Mouse (Mus musculus): Measurements from ENCODE around the gene Chmp4b.

The Chmp4b gene

DNA sequence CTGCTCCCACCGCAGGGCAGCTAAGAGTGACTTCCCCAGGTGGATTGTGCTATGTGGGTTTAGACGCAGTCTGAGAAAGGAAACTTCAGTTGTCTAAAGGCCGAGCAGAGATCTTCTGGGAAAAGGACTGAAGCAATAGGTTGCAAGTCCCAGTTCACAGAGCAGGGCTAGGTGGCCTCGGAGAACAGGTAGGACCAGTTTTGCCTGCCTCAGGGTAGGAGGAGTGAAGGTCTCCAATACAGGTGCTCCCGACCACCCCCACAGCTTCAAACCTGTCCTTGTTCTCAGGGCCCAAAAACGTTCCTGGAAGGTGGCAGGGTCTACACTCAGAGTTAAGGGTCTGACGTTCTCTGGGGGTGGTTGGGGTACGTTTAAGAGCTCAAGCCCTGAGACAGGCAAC, at the start of gene Chmp4b:
TSS of gene Chmp4b (plus strand) at position 343 of the 400 bp plus-strand sequence.
- DNase-seq (ENCODE audit: low spot score), result no peak

DNA sequence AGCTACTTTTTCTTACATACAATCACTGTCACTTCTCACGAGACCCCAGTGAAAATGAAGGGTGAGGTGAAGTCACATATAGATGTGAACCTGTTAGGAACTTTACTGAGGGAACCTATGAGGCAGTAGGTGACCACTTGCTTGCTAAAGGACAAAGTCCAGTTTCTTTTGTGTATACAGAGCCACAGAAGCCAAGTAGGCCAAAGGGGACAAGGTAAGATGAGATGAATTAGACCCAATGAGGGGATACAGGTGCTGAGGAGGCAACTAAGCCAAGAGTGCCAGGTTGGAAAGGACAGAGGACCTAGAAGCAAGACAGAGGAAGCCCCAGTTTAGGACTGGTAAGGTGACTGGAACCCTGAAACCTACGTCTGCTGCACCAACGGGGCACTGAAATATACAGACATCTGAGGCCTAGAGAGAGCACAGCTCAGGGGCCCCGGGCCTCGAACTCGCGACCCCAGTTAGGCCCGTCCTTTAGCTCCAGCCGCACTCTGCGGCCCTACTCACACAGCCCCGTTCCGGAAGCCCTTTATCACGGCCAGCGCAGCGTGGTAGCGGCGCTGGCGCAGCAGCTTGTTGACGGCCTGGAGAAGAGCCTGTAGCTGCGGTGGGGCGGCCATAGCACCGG, 48.4 kb upstream of the Chmp4b start:
- no peak for DNase-seq (ENCODE audit: low spot score)

DNA sequence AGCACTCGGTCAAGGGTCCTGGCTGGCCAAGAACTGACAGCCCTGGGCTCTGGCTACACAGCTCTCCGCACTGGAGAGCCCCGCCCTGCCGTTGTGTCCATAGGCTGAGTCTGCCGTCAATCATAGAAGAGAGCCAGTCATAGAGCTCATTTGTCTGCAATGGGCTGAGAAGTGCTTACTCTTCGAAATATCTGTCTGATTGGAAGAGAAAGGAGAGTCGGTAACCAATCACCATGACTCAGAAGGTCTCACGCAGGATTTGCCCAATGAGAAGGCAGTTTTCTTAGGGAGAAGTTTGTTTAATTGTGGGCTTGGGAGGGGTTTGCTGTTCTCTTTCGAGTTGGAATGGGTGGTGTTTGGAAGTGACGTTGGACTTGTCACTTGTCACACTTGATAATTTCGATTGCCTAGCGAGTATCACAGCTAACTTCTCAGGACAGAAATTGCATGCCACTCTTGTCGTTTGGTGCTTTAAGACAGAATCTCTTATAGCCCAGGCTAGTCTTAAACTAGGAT, 47.8 kb upstream of the Chmp4b start, which contains the start of gene Pxmp4:
TSS of gene Pxmp4 (minus strand) at position 71 of the 516 bp plus-strand sequence.
- peak; percentile 98 for DNase-seq (ENCODE audit: low spot score)

DNA sequence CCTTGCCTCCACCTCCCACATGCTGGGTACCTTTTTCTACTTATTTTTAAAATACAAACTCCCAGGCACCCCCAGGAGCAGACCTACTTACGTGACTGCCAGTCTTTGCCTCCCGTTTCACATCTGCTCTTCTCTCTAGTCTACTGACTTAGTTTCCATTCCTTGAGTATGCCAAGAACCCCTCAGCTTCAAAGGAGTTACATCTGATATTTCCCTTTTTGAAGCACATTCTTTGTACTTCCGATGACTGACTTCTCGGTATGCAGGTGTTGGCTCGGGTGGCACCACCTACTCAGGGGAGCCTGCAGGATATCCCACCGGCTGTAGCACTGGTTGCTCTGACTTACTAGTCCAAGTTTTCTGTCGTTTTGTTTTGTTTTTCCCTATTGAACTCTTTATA, 47.3 kb upstream of the Chmp4b start:
- DNase-seq (ENCODE audit: low spot score), result no peak

GRCm38 (mm10) chr2:154606965-154607364, 44.5 kb upstream of the Chmp4b start:
- DNase-seq (ENCODE audit: low spot score), result no peak

GRCm38 (mm10) chr2:154609050-154609767, 42.3 kb upstream of the Chmp4b start:
- no peak for DNase-seq (ENCODE audit: low spot score)

GRCm38 (mm10) chr2:154613118-154614115, 38.1 kb upstream of the Chmp4b start, which contains the start of the genes Zfp341 and 4930519P11Rik:
Gene Zfp341 (plus strand): TSS chr2:154613297.
Gene 4930519P11Rik (minus strand): TSS chr2:154613437.
- peak; percentile 94 for DNase-seq (ENCODE audit: low spot score)

- DNase-seq (ENCODE audit: low spot score), result no peak
Measured at GRCm38 (mm10) chr2:154614841-154615576, 36.5 kb upstream of the Chmp4b start.

DNA sequence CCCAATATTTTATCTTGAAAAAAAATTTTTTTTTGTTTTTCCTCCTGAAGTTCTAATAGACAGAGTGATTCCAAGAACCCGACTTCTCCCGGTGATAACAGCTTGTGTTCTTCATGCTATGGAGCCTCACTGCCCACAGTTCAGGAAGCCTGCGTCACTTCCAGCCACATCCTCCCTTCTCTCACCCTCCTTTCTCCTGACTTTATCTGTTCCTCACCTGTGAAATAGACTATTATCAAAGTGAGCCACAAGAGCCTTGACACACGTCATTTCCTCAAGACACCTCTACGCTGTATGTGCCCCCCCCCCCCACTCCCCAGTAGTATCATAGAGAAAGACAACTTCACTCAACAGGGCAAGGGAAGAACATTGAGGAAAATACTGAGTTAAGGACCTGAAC, 35.8 kb upstream of the Chmp4b start:
- DNase-seq (ENCODE audit: low spot score), result no peak

GRCm38 (mm10) chr2:154617061-154617460, 34.4 kb upstream of the Chmp4b start:
- no peak for DNase-seq (ENCODE audit: low spot score)

- no peak for DNase-seq (ENCODE audit: low spot score)
Measured at GRCm38 (mm10) chr2:154621684-154622083, 29.8 kb upstream of the Chmp4b start.

- DNase-seq (ENCODE audit: low spot score), result no peak
Measured at GRCm38 (mm10) chr2:154624137-154624536, 27.4 kb upstream of the Chmp4b start.

- no peak for DNase-seq (ENCODE audit: low spot score)
Measured at GRCm38 (mm10) chr2:154630531-154630930, 21.0 kb upstream of the Chmp4b start.

DNA sequence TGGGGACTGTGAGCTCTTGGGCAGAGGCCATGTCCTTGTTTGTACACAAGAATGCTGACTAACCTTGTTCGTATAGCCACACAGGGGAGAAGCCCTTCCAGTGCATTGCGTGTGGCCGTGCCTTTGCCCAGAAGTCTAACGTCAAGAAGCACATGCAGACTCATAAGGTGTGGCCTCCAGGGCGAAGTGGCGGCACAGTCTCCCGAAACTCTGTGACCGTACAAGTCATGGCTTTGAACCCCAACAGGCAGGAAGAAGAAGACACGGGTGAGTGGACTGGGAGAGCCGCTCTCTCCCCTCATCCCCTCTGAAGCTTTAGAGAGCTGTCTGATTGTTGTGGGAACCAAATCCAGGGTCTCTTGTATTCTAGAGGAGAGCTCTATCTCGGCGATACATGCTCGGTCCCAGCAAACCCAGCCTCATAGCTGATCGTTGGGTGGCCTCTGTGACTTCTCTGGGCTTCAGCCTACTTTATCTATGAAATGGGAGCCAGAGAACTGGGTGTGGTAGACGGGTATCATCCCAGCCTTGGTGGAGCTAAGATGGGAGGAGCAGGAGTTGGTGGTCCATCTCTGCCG, 19.2 kb upstream of the Chmp4b start:
- no peak for DNase-seq (ENCODE audit: low spot score)

DNA sequence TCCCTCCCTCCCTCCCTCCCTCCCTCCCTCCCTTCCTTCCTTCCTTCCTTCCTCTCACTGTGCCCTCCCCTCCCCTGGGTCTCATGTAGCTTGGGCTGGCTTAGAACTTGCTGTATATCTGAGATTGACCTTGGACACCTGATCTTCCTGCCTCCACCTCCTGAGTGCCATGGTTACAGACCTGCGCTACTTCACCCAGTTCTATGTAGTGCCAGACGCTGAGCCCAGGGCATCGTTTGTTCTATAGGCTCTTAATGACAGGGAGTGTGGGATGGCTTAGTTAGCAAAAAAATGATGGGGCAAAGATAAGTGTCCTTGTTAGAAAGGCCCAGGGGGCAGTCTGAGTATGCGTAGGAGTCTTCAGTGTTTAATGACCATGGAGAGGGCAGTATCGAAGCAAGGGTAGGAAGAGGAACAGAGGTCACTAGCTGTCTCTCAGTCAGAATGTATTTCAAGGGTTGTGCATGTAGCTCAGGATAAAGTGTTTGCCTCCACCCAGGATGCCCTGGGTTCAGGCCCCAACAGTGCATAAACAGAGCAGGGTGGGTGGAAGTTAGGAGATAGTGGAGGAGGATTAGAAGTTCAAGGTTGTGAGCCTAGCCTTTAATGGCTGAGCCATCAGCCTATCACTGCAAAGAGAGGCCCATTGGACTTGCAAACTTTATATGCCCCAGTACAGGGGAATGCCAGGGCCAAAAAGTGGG, 18.3 kb upstream of the Chmp4b start:
- no peak for DNase-seq (ENCODE audit: low spot score)

DNA sequence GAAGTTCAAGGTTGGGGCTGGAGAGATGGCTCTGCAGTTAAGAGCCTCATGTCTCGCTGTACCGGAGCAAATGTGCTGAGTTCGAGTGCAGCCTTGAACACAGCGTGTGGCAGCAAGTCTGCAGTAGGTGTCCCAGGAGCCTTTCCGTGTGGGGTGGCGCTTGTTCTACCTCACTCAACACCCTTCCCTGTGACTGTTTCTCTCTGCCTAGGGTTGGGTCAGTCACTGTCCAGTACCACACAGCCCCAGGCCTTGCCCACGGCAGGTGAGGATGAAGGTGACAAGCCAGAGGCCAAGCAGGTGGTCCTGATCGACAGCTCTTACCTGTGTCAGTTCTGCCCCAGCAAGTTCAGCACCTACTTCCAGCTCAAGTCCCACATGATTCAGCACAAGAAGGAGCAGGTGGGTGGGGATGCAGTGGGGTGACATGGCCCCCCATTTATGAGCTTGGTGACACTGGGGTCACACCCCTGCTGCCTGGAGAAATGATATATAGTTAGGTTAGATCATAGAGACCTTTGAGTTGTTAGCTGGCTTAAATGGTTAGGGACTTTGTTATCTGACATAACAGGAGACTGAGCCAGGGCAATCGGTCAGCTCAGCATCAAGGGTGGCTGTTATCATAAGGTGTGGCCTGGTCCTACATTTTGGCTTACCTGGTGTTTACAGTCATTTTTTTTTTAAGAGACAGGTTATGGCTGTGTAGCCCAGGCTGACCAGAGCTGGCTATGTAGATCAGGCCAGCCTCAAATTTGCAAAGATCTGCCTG, 17.4 kb upstream of the Chmp4b start:
- DNase-seq (ENCODE audit: low spot score), result no peak

DNA sequence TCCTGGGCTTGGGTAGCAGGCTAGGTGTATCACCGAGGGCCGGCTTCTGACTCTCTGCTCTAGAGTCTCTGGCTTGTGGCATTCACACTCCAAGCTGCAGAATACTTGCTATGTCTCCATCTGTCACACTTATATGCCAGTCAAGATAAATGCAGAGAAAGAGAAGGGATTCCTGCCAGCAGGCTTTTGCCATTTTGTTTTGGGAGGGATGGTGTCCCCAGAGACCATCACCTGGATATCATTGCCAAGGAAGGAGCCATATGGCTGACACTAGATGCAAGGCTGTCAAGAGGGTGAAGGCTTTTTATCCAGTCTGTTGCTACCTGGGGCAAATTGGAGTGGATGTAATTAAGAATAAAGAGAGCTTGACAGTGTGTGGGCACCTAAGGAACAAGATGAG, 15.7 kb upstream of the Chmp4b start:
- no peak for DNase-seq (ENCODE audit: low spot score)

GRCm38 (mm10) chr2:154638521-154638920, 13.0 kb upstream of the Chmp4b start:
- DNase-seq (ENCODE audit: low spot score), result no peak

DNA sequence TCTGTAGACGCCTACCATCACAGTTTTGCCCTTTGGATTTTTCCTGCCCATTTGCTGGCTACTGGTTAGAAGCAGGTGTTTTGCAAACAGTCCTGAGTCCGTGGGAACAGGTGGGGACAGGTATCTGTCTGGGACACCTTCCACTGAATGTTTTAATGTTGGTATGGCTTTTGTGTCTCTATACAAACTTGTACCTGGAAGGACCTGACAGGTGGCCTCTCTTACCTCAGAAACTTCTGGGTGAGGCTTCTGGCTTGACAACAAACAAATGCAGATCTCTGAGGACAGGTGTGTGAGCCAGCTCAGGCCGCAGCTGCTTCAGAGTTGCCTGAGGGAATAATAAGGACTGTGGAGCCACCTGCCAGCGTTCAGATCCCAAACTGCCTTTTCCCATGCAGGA, 12.4 kb upstream of the Chmp4b start:
- no peak for DNase-seq (ENCODE audit: low spot score)

DNA sequence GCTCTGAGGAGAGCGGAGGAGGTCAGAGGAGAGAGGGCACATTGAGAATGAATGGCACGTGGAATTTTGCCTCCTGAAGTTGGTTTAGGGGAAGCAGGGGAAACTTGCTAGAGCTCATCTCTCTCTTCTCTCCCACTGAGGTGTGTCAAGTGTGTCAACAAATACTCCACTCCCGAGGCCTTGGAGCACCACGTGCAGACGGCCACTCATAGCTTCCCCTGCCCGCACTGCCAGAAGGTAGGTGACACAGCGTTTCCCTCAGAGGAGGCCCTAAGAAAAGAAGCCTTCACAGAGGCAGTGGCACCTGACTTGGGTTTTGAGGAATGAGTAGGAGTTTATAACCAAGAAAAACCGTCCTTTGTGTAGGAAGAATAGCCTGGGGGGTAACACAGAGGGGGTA, 10.3 kb upstream of the Chmp4b start:
- no peak for DNase-seq (ENCODE audit: low spot score)

Data from testis, postnatal 10 days (tissue).